Mouse (Mus musculus) adrenal gland, postnatal 4 days (tissue): ENCODE results near the gene Olfr1195. TPM values are rescaled to one million over a fixed set of nuclear protein-coding genes. Genes with fewer than 3 reads are reported as not detected.
"Not testable (repeated sequence)": the region's sequence is repeated elsewhere in the genome, so short reads cannot be mapped to it uniquely, and the experiment has no call there.

Experiments
- DNase-seq, 2 experiments: peaks; one replicate each; pipeline ENCODE4 v3.0.0; 2021 to 2022; ENCODE audit warnings: low spot score in 2 of 2, mixed read lengths in 2 of 2
- long read RNA-seq, 2 experiments: library from polyadenylated mRNA; stranded (forward); transcript quantifications; one replicate each; pipeline ENCODE4 v2.0.0; 2021
- total RNA-seq, 2 experiments: library from RNA; stranded (reverse); gene quantifications; 2 replicates each; pipeline ENCODE4 v1.2.3; 2021

Olfr1195 gene
- not detected for total RNA-seq
- long read RNA-seq, experiment 1: 0 reads
- long read RNA-seq, experiment 2: 0 reads

- no peak for DNase-seq
Measured at GRCm38 (mm10) chr2:88689087-88689486, at the start of gene Olfr1195. Gene Olfr1195 (minus strand): TSS chr2:88689187.

- DNase-seq: no peak
Measured at GRCm38 (mm10) chr2:88732266-88732665, 43.3 kb upstream of the Olfr1195 start, which contains the start of gene Olfr1197. Gene Olfr1197 (minus strand): TSS chr2:88732366.

- no peak for DNase-seq
Measured at GRCm38 (mm10) chr2:88704497-88704896, 15.5 kb upstream of the Olfr1195 start, which contains the start of gene Olfr1196. Gene Olfr1196 (minus strand): TSS chr2:88704597.

GRCm38 (mm10) chr2:88675328-88675727 lies 13.7 kb downstream of the Olfr1195 start, which contains the start of gene Olfr1193:
Gene Olfr1193 (plus strand): TSS chr2:88675628.
- not testable (repeated sequence) for DNase-seq

GRCm38 (mm10) chr2:88648209-88648608 lies 40.8 kb downstream of the Olfr1195 start, which contains the start of gene Olfr1192-ps1:
Gene Olfr1192-ps1 (plus strand): TSS chr2:88648509.
- no peak for DNase-seq

- not testable (repeated sequence) for DNase-seq
Measured at GRCm38 (mm10) chr2:88640242-88640641, 48.7 kb downstream of the Olfr1195 start, which contains the start of gene Olfr1191-ps1. Gene Olfr1191-ps1 (plus strand): TSS chr2:88640542.

Other genes starting within 250 kb of the Olfr1195 start
- gene Gm13757, start 240.1 kb downstream of the Olfr1195 start, total RNA-seq: not detected
- not detected for gene Olfr1183, start 234.3 kb downstream of the Olfr1195 start, total RNA-seq
- gene Olfr1184, start 205.6 kb downstream of the Olfr1195 start, total RNA-seq: not detected
- gene Olfr1185-ps1, start 195.9 kb downstream of the Olfr1195 start, total RNA-seq: not detected
- not detected for gene Olfr1186, start 170.6 kb downstream of the Olfr1195 start, total RNA-seq
- gene Olfr1188, start 132.3 kb downstream of the Olfr1195 start, total RNA-seq: not detected
- not detected for gene Olfr1189, start 102.7 kb downstream of the Olfr1195 start, total RNA-seq
- under 1 TPM in 1 of 2 experiments, not detected in 1; 0.06 TPM for gene Olfr1191-ps1, start 48.6 kb downstream of the Olfr1195 start, total RNA-seq
- gene Olfr1192-ps1, start 40.7 kb downstream of the Olfr1195 start, total RNA-seq: not detected
- not detected for gene Olfr1193, start 13.6 kb downstream of the Olfr1195 start, total RNA-seq
- gene Olfr1196, start 15.4 kb upstream of the Olfr1195 start, total RNA-seq: not detected
- gene Olfr1197, start 43.2 kb upstream of the Olfr1195 start, total RNA-seq: not detected
- not detected for gene Olfr1198, start 62.2 kb upstream of the Olfr1195 start, total RNA-seq
- gene Olfr1199, start 71.3 kb upstream of the Olfr1195 start, total RNA-seq: not detected
- gene Olfr1200, start 81.3 kb upstream of the Olfr1195 start, total RNA-seq: not detected
- not detected for gene Olfr1201, start 103.8 kb upstream of the Olfr1195 start, total RNA-seq
- not detected for gene Olfr1202, start 125.3 kb upstream of the Olfr1195 start, total RNA-seq
- gene Olfr1205, start 140.6 kb upstream of the Olfr1195 start, total RNA-seq: not detected
- gene Olfr1204, start 160.1 kb upstream of the Olfr1195 start, total RNA-seq: not detected
- not detected for gene Olfr1206, start 174.0 kb upstream of the Olfr1195 start, total RNA-seq
- gene Olfr1208, start 213.1 kb upstream of the Olfr1195 start, total RNA-seq: not detected
- not detected for gene Olfr1209, start 226.0 kb upstream of the Olfr1195 start, total RNA-seq
- not detected for gene Olfr1211, start 248.9 kb upstream of the Olfr1195 start, total RNA-seq